28 mouse cellular contexts compared by ENCODE assay signal in genomic region chr3:93144510-93145051, GRCm38 (mm10). TPM values are rescaled to one million over a fixed set of nuclear protein-coding genes. Genes with fewer than 3 reads are reported as not detected.
A peak's percentile ranks its signal among the peaks of the same experiment; 100 is the strongest.
DNase-seq lines count a peak whose midpoint lies in the region; ATAC-seq lines count a peak whose summit lies in the region.
"Had no signal": no experiment of that assay in that cellular context is flagged by ENCODE, and none has a peak within 500 bp of the region (broad histone marks: within the 10 kb centered on the region; RNA-seq: fewer than 3 reads in every experiment).

TSS of gene Crnn (plus strand) at chr3:93144787.

- H3K36me3 ChIP-seq in embryonic facial prominence, embryonic 13.5 days: no peaks in the 10 kb centered on the region
- H3K36me3 ChIP-seq: embryonic facial prominence, embryonic 12.5 days; forebrain, embryonic 12.5 days; hindbrain, embryonic 12.5 days had no signal

- H3K4me2 ChIP-seq in embryonic facial prominence, embryonic 13.5 days: no peak within 1 kb of the TSS
- H3K4me2 ChIP-seq: embryonic facial prominence, embryonic 12.5 days; forebrain, embryonic 12.5 days; hindbrain, embryonic 12.5 days had no signal

- H3K9ac ChIP-seq in embryonic facial prominence, embryonic 13.5 days: no peak within 1 kb of the TSS
- H3K9ac ChIP-seq: embryonic facial prominence, embryonic 12.5 days; forebrain, embryonic 12.5 days; hindbrain, embryonic 12.5 days had no signal

- no peaks in the 10 kb centered on the region for H3K4me1 ChIP-seq in embryonic facial prominence, embryonic 13.5 days
- H3K4me1 ChIP-seq: embryonic facial prominence, embryonic 12.5 days; forebrain, embryonic 12.5 days; hindbrain, embryonic 12.5 days had no signal

- no peaks in the 10 kb centered on the region for H3K9me3 ChIP-seq in embryonic facial prominence, embryonic 13.5 days
- H3K9me3 ChIP-seq: embryonic facial prominence, embryonic 12.5 days; forebrain, embryonic 12.5 days; hindbrain, embryonic 12.5 days had no signal

- H3K27ac ChIP-seq in embryonic facial prominence, embryonic 13.5 days: no peak within 1 kb of the TSS
- H3K27ac ChIP-seq: embryonic facial prominence, embryonic 12.5 days; forebrain, embryonic 12.5 days; hindbrain, embryonic 12.5 days had no signal

- no peak within 1 kb of the TSS for H3K4me3 ChIP-seq in embryonic facial prominence, embryonic 13.5 days
- H3K4me3 ChIP-seq: embryonic facial prominence, embryonic 12.5 days; erythroblast, embryonic 14.5 days; forebrain, embryonic 12.5 days; hindbrain, embryonic 12.5 days had no signal

- ATAC-seq in embryonic facial prominence, embryonic 13.5 days (ENCODE audit: insufficient number of reproducible peaks, insufficient read depth, low FRiP score, low TSS enrichment, low read depth): 0 out of 2 replicates have a peak, but pooled peaks have one; percentile 69
- no peak for ATAC-seq in megakaryocyte, adult 5-6 weeks (ENCODE audit: poor library complexity, severe bottlenecking)
- no peak for ATAC-seq in erythroid progenitor cell, adult 5-6 weeks (replicated peaks; ENCODE audit: low FRiP score, poor library complexity, severe bottlenecking)
- ATAC-seq: forebrain, embryonic 16.5 days; hindbrain, embryonic 16.5 days; inflammation-experienced regulatory T-cells, adult 6 months; intestine, postnatal 0 days; Patski had no signal

- WGBS in embryonic facial prominence, embryonic 13.5 days: 16% methylated on average over 1 of the region's 1 CpGs

- peak; percentile 5 for DNase-seq in retina, embryonic 14.5 days (ENCODE audit: low spot score)
- DNase-seq in retina, postnatal 1 day: no peak
- peak; percentile 54 for DNase-seq in gonadal fat pad, adult 2 months (ENCODE audit: low read depth)
- no peak for DNase-seq in urinary bladder, postnatal 10 days (ENCODE audit: low spot score)
- DNase-seq: adrenal gland, postnatal 10 days; cerebellum, adult 11-12 months; cerebellum, adult 9-10 months; cerebellum, postnatal 25 days; gastrocnemius, postnatal 14 days; heart, adult 11 months; heart, postnatal 10 days; heart, postnatal 4 days had no signal

- no peaks in the 10 kb centered on the region for H3K27me3 ChIP-seq in embryonic facial prominence, embryonic 13.5 days
- H3K27me3 ChIP-seq: CH12.LX; embryonic facial prominence, embryonic 12.5 days; forebrain, embryonic 12.5 days; hindbrain, embryonic 12.5 days had no signal

RNA-seq across cellular contexts. Expression of gene Crnn, which starts in this region (rescaled TPM):
- 0.65 and 0.76 TPM in 2 replicates for polyA plus RNA-seq in embryonic facial prominence, embryonic 13.5 days (2015; fragmentation: Nextera tagmentation; extraction: Ambion mirVana)
- not detected in 2 replicates for polyA plus RNA-seq in gonadal fat pad, adult 2 months (2012; rRNA removed)
- total RNA-seq in megakaryocyte, adult 5-6 weeks (2015): not detected in 2 replicates
- not detected in 2 replicates for total RNA-seq in megakaryocyte, adult 5-6 weeks (2017)
- not detected in 2 replicates for total RNA-seq in erythroid progenitor cell, adult 5-6 weeks (2015; ENCODE audit: low replicate concordance)
- total RNA-seq in erythroid progenitor cell, adult 5-6 weeks (2017; ENCODE audit: low replicate concordance): not detected in 2 replicates
- total RNA-seq: adrenal gland, postnatal 10 days; CH12.LX; gastrocnemius, postnatal 14 days; heart, postnatal 10 days; heart, postnatal 4 days had no signal
- polyA plus RNA-seq: cortical plate, adult 2 months; embryonic facial prominence, embryonic 12.5 days; erythroblast, embryonic 14.5 days; forebrain, embryonic 12.5 days; forebrain, embryonic 16.5 days; frontal cortex, adult 2 months; heart, embryonic 14.5 days; hindbrain, embryonic 12.5 days; hindbrain, embryonic 16.5 days; inflammation-experienced regulatory T-cells, adult 6 months; intestine, postnatal 0 days; Patski had no signal

Comparison
In these comparisons a context has a peak if more than half of its experiments do, and no peak if none do; other contexts are left out.
1. Peak in ATAC-seq in embryonic facial prominence, embryonic 13.5 days; RNA of the gene not detected or under 1 TPM.
2. Peak in DNase-seq in gonadal fat pad, adult 2 months; RNA of the gene not detected or under 1 TPM.